Mouse (Mus musculus): ENCODE measurements at regions not wholly inside any gene's neighbourhood (a gene's known extent, or its start where the extent isn't known, plus 50 kb on each side); places are given as distances from the start of the nearest gene placed in this dataset.

GRCm38 (mm10) chr1:18412746-18413145 is 147.8 kb upstream of the Defb41 start:
- TF ChIP-seq CTCF (IDR thresholded peaks at IDR 0.05) = peak; percentile 31
- no peak for TF ChIP-seq POLR2A (IDR thresholded peaks at IDR 0.05; ENCODE audit: insufficient read depth, low read depth, low read length)
- no peak for TF ChIP-seq EP300 (IDR thresholded peaks at IDR 0.05; ENCODE audit: insufficient read depth, low read depth, low read length)

All from heart, adult 2 months (tissue).